Mouse (Mus musculus): Measurements from ENCODE around the gene Atp6v1g2. TPM values are rescaled to one million over a fixed set of nuclear protein-coding genes. Genes with fewer than 3 reads are reported as not detected.

The Atp6v1g2 gene
- polyA plus RNA-seq, 1 experiment from 2014 or later = 10.0 TPM

- Histone ChIP-seq H3K36me3 (peaks cover 3% of the 10 kb centered on the region; the same call in 1 of the 2 replicates), H3K9ac (no peak overlapping the region), H3K9me3 (replicated peaks) (no peaks in the 10 kb centered on the region), H3K27me3 (replicated peaks) (no peaks in the 10 kb centered on the region), H3K4me2 (no peak overlapping the region), H3K27ac (ENCODE audit: poor library complexity, severe bottlenecking) (no peak overlapping the region), H3K4me1 (replicated peaks) (peaks cover 34% of the 10 kb centered on the region), H3K4me3 (no peak overlapping the region)
- no peak for ATAC-seq (ENCODE audit: insufficient number of reproducible peaks, low FRiP score)
- WGBS = 82% methylated on average over 12 of the region's 12 CpGs
Measured at GRCm38 (mm10) chr17:35237504-35237903, 4.0 kb downstream of the Atp6v1g2 start.

DNA sequence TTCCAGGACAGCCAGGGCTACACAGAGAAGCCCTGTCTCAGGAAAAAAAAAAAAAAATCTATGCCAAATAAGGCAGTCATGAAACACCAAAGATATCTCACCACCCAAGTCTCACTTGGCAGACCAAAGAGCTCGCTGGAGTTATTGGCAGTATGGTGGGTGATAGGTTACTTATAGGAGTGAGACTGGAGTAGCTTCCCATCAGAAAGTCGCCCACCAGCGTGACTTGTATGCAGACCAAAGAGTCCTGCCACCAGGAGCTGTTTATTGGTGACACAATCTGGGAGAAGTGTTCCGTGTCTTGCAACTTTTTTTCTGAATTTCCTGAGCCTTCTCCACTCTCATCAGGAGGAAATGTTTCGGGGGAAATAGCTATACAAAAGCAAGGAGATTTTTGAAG lies 6.2 kb downstream of the Atp6v1g2 start:
- 76% methylated on average over 5 of the region's 5 CpGs for WGBS
- Histone ChIP-seq H3K9ac (no peak overlapping the region), H3K9me3 (replicated peaks) (no peaks in the 10 kb centered on the region), H3K4me1 (replicated peaks) (peaks cover 34% of the 10 kb centered on the region), H3K27me3 (replicated peaks) (no peaks in the 10 kb centered on the region), H3K4me3 (no peak overlapping the region), H3K27ac (ENCODE audit: poor library complexity, severe bottlenecking) (no peak overlapping the region), H3K36me3 (peaks cover 18% of the 10 kb centered on the region), H3K4me2 (no peak overlapping the region)
- no peak for ATAC-seq (ENCODE audit: insufficient number of reproducible peaks, low FRiP score)

DNA sequence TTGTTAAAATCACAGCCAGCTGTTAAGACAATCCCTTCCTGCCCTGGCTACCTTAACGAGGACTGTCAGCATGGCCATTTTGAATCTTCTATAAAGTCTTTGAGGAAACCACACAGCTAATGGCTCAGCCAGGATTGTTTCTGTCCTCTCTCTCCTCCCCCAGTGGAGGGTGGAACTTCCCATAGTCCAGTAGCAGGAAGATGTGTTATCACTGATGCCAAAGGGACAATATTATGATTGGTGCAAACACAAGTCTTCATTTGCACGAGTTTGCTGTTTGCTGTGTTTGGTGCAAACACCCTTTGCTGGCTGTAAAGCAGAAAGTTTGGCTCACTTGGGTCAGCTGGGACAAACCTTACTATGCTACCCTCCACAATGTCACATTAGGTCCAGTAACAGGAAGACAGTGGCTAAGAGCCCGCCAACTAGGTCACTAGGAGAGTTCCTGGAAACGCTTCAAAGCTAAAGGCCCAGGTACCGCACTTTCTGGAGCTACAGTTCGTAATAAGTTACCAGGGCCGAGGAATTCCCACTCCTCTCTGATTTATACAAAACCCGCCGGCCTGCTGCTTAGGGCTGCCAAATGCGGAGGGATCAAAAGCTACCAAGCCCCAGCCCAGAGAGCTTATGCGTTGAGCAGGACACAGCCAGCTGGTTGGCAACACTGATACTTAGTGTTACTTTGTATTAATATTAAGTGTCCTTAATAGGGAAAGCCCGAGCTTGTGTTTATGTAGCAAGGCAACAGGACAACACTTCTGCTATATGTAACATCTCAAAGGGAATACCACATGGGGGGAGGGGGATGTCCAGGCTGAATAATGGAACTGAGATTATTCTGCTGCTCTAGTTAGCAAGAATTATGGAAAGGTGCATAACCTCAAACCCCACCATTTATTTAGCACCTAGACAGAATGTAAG lies 7.2 kb downstream of the Atp6v1g2 start:
- Histone ChIP-seq H3K4me1 (replicated peaks) (peaks cover 41% of the 10 kb centered on the region), H3K27me3 (replicated peaks) (no peaks in the 10 kb centered on the region), H3K4me2 (peak overlapping the region; percentile 95), H3K27ac (ENCODE audit: poor library complexity, severe bottlenecking) (peak overlapping the region; percentile 99), H3K9ac (peak overlapping the region; percentile 64; the same call in 1 of the 2 replicates), H3K9me3 (replicated peaks) (no peaks in the 10 kb centered on the region), H3K4me3 (peak overlapping the region; percentile 89), H3K36me3 (peaks cover 27% of the 10 kb centered on the region)
- WGBS = 34% methylated on average over 12 of the region's 12 CpGs
- ATAC-seq (ENCODE audit: insufficient number of reproducible peaks, low FRiP score) = no peak

- Histone ChIP-seq H3K27me3 (replicated peaks) (no peaks in the 10 kb centered on the region), H3K4me1 (replicated peaks) (peaks cover 48% of the 10 kb centered on the region), H3K4me2 (peak within 1 kb of the TSS; percentile 95), H3K36me3 (peaks cover 35% of the 10 kb centered on the region), H3K9me3 (replicated peaks) (no peaks in the 10 kb centered on the region), H3K27ac (ENCODE audit: poor library complexity, severe bottlenecking) (peak within 1 kb of the TSS; percentile 99), H3K9ac (peak within 1 kb of the TSS; percentile 99), H3K4me3 (peak within 1 kb of the TSS; percentile 89)
- ATAC-seq (ENCODE audit: insufficient number of reproducible peaks, low FRiP score) = peak; percentile 91
- WGBS = under 1% methylated on average over 68 of the region's 69 CpGs
Measured at GRCm38 (mm10) chr17:35241305-35242014, 8.0 kb downstream of the Atp6v1g2 start, which contains the start of gene Ddx39b. TSS of gene Ddx39b (plus strand) at chr17:35241746.

DNA sequence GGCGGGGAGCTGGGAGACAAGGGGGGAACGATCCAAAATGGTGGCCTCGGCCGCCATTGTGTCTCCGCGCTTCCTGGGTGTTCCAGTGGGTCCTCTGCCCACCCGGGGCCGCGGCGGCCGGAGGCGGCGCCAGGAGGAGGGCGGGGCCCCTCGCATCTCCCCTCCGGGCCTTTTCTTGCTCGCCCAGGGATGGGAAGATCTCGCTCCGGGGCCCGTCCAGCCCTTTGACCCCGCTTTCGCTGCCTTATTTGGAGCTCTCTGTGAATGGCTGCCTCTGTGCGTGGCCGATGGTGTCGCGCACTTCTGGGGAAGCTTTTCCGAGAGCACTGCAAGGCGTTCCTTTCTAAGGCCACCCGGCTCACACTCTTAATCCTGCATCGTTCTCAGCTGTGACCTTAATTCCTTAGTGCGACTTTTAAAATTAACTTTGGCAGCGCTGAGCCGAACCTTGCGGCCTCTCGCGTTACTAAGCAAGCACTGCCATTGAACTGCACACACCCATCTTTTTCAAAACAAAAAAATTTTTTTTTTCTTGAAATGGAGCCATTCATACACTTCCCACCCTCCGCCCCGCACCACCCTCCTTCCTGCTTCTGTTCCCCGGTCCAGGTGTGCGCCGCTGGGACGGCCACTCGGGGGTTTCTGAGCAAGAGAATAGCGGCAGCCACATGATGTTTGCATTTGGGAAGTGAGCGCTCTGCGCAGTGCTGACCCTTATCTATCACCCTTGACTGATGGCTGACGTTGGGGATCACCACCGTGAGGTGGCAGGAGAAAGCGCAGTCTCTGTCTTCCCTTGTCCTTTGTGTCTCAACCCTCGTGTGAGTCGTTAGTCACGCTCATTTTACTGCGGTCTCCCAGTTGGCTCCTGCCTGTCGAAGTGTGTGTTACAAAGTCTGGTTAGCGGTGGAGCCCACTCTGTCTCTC lies 8.8 kb downstream of the Atp6v1g2 start:
- Histone ChIP-seq H3K4me3 (peak overlapping the region; percentile 89), H3K4me2 (peak overlapping the region; percentile 95), H3K27ac (ENCODE audit: poor library complexity, severe bottlenecking) (peak overlapping the region; percentile 99), H3K36me3 (peaks cover 43% of the 10 kb centered on the region), H3K9me3 (replicated peaks) (no peaks in the 10 kb centered on the region), H3K27me3 (replicated peaks) (no peaks in the 10 kb centered on the region), H3K9ac (peak overlapping the region; percentile 99), H3K4me1 (replicated peaks) (peaks cover 46% of the 10 kb centered on the region)
- peak; percentile 59 for ATAC-seq (ENCODE audit: insufficient number of reproducible peaks, low FRiP score)
- WGBS = under 1% methylated on average over 54 of the region's 55 CpGs

GRCm38 (mm10) chr17:35243086-35243485 lies 9.6 kb downstream of the Atp6v1g2 start:
- Histone ChIP-seq H3K4me3 (peak overlapping the region; percentile 89), H3K4me1 (replicated peaks) (peaks cover 46% of the 10 kb centered on the region), H3K4me2 (peak overlapping the region; percentile 95), H3K9ac (peak overlapping the region; percentile 99), H3K36me3 (peaks cover 51% of the 10 kb centered on the region), H3K27ac (ENCODE audit: poor library complexity, severe bottlenecking) (peak overlapping the region; percentile 99), H3K9me3 (replicated peaks) (no peaks in the 10 kb centered on the region), H3K27me3 (replicated peaks) (no peaks in the 10 kb centered on the region)
- no peak for ATAC-seq (ENCODE audit: insufficient number of reproducible peaks, low FRiP score)
- WGBS = 13% methylated on average over 16 of the region's 16 CpGs

GRCm38 (mm10) chr17:35244999-35245398 lies 11.5 kb downstream of the Atp6v1g2 start:
- Histone ChIP-seq H3K9ac (peak overlapping the region; percentile 99), H3K4me3 (peak overlapping the region; percentile 89), H3K27ac (ENCODE audit: poor library complexity, severe bottlenecking) (no peak overlapping the region), H3K9me3 (replicated peaks) (no peaks in the 10 kb centered on the region), H3K4me2 (peak overlapping the region; percentile 95; the same call in 1 of the 2 replicates), H3K36me3 (peaks cover 70% of the 10 kb centered on the region), H3K4me1 (replicated peaks) (peaks cover 45% of the 10 kb centered on the region), H3K27me3 (replicated peaks) (no peaks in the 10 kb centered on the region)
- WGBS = 79% methylated on average over 2 of the region's 2 CpGs
- no peak for ATAC-seq (ENCODE audit: insufficient number of reproducible peaks, low FRiP score)

DNA sequence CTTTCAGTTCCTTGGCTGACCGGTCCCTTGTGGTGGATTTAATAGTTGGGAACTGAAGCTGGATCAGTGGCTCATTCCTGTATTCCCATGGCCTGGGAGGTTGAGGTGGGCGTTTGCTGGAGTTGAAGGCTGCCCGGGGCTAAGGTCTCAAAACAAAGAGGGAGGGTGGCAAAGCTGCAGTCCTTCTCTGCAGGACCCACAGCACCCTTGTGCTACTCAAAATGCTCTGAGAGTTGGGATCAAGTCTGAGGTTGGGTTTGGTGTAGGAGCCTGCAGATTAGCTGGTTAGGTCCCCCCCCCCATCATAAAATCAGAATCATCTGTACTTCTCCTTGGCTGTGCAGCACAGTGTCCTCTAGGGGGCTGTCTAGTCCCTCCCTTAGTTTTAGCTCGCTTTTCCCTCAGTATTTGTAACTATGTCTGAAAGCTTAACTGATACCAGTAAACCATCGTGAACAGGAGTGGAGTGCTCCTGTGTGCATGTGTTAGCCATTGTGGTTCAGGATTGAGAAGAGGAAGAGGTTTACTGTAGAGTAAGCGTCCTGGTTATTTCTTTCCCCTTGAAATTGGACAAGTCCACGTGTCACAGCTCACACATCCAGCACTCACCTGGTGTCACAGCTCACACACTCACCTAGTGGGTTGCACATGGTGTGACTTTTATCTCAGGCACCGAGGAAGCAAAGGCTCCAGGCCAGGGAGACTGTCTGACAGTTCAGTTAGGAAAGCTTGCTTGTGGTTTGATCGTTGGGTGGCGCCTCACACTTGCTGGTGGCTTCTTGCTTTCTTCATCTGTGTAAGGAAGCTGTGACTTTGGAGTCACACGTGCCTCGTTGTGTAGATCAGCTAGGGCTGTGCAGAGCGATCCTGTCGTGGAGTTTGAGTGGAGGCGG lies 12.5 kb downstream of the Atp6v1g2 start:
- ATAC-seq (ENCODE audit: insufficient number of reproducible peaks, low FRiP score) = no peak
- no peak overlapping the region for H3K27ac ChIP-seq (ENCODE audit: poor library complexity, severe bottlenecking)
- H3K9ac ChIP-seq = peak overlapping the region; percentile 7; the same call in 1 of the 2 replicates
- WGBS = 87% methylated on average over 15 of the region's 15 CpGs
- no peaks in the 10 kb centered on the region for H3K9me3 ChIP-seq (replicated peaks)
- no peaks in the 10 kb centered on the region for H3K27me3 ChIP-seq (replicated peaks)
- H3K36me3 ChIP-seq = peaks cover 79% of the 10 kb centered on the region
- no peak overlapping the region for H3K4me2 ChIP-seq
- H3K4me3 ChIP-seq = no peak overlapping the region
- peaks cover 35% of the 10 kb centered on the region for H3K4me1 ChIP-seq (replicated peaks)

GRCm38 (mm10) chr17:35247144-35247543 lies 13.7 kb downstream of the Atp6v1g2 start:
- no peaks in the 10 kb centered on the region for H3K9me3 ChIP-seq (replicated peaks)
- H3K36me3 ChIP-seq = peaks cover 90% of the 10 kb centered on the region
- no peak overlapping the region for H3K27ac ChIP-seq (ENCODE audit: poor library complexity, severe bottlenecking)
- no peak for ATAC-seq (ENCODE audit: insufficient number of reproducible peaks, low FRiP score)
- no peaks in the 10 kb centered on the region for H3K27me3 ChIP-seq (replicated peaks)
- H3K9ac ChIP-seq = no peak overlapping the region
- no peak overlapping the region for H3K4me2 ChIP-seq
- no peak overlapping the region for H3K4me3 ChIP-seq
- 83% methylated on average over 7 of the region's 7 CpGs for WGBS
- H3K4me1 ChIP-seq (replicated peaks) = peaks cover 35% of the 10 kb centered on the region

GRCm38 (mm10) chr17:35248986-35249385 lies 15.5 kb downstream of the Atp6v1g2 start:
- no peak overlapping the region for H3K4me2 ChIP-seq
- no peak overlapping the region for H3K27ac ChIP-seq (ENCODE audit: poor library complexity, severe bottlenecking)
- ATAC-seq (ENCODE audit: insufficient number of reproducible peaks, low FRiP score) = no peak
- no peaks in the 10 kb centered on the region for H3K9me3 ChIP-seq (replicated peaks)
- no peak overlapping the region for H3K4me3 ChIP-seq
- no peak overlapping the region for H3K9ac ChIP-seq
- peaks cover 98% of the 10 kb centered on the region for H3K36me3 ChIP-seq
- no peaks in the 10 kb centered on the region for H3K27me3 ChIP-seq (replicated peaks)
- WGBS = 93% methylated on average over 14 of the region's 14 CpGs
- H3K4me1 ChIP-seq (replicated peaks) = peaks cover 25% of the 10 kb centered on the region

Measured in heart, embryonic 12.5 days (tissue).